Mouse (Mus musculus) brain, embryonic 14.5 days (tissue): ENCODE data around the gene Zcchc9. TPM values are rescaled to one million over a fixed set of nuclear protein-coding genes. Genes with fewer than 3 reads are reported as not detected.

ENCODE experiments used
- DNase-seq: peaks from one replicate; pipeline ENCODE4 v3.0.0-alpha.2; 2011; ENCODE audit warnings: low read depth
- CTCF ChIP-seq: fragments of 200-500 bp; IDR thresholded peaks from 2 replicates; pipeline ENCODE4 v1.5.1; 2012; ENCODE audit warnings: inconsistent platforms, mild to moderate bottlenecking, moderate library complexity, borderline replicate concordance; ENCODE audit not compliant: insufficient read depth, insufficient read length; ENCODE audit errors: extremely low read depth
- POLR2A ChIP-seq: fragments of 200-500 bp; IDR thresholded peaks from 2 replicates; pipeline ENCODE4 v1.6.1; 2012; ENCODE audit warnings: mild to moderate bottlenecking, inconsistent platforms, borderline replicate concordance; ENCODE audit not compliant: poor library complexity, insufficient read depth, insufficient read length, severe bottlenecking; ENCODE audit errors: extremely low read depth
- polyA plus RNA-seq: library from polyadenylated mRNA; depleted of rRNA; stranded (reverse); fragments of >200 nt; gene quantifications from 2 replicates; pipeline ENCODE4 v1.2.3, GENCODE M21; 2012; rRNA removed

Gene Zcchc9
- polyA plus RNA-seq, 1 experiment = 22.9 TPM

DNA sequence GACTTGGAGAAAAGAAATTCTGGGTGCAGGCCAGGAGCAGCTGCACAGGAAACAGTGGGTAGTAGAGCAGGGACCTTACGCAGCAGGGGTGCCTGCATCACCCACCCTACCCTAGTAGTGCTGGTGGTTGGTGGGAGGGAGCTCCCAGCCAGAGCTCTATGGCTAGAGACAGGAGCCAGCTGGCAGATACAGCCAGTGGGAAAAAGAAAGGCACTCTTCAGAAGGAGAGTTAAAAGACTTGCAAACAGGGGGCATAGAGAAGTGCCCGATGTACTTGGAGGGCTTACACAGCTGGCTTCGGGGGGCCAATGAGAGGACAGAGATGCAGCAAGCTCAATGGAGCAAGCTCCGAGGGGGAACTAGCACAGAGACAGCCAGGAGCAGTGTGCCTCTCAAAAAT is 53.8 kb downstream of the Zcchc9 start:
- peak; percentile 21 for DNase-seq
- TF ChIP-seq POLR2A (no peak), CTCF (no peak)

DNA sequence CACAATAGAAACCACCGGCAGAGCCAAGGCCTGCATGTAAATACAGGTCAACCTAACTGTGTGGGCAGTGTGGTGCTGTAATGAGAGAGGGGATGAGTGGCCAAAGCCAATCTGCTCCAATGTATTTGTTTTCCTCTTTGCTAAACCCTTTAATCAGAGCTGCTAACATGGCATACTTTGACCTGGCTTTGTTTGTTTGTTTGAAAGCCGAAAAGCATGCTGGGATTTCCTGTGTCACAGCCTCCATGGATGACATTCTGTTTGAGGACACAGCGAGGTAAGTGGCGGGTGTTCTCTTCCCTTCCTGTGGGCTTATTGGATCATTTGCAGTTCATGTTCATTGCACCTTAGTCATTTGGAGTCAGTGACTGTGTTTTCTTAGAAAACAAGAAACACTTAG is 57.5 kb downstream of the Zcchc9 start:
- TF ChIP-seq CTCF = no peak
- no peak for DNase-seq

DNA sequence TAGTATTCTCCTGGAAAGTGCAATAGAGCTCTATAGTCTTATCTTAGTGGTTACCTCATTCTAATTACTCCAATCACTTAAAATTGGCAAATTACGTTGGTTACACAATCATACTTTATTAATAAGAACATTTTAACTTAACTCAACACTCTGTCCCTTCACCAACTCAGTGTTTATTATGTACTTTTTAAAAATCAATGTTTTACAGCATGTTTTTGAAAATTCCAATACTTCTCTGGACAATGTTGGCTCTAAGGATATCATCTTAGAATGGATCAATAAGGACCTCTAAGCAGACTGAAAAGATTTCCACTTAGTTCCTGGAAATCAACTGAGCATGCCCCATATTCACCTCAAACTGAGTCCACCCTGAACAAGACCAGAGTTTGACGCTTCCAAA is 59.1 kb downstream of the Zcchc9 start:
- TF ChIP-seq POLR2A (no peak), CTCF (no peak)
- no peak for DNase-seq

Other genes starting within 250 kb of the Zcchc9 start
- gene Acot12, start 66.2 kb downstream of the Zcchc9 start, polyA plus RNA-seq = 0.11 TPM in 2 replicates
- 0.05 and 0.15 TPM in 2 replicates for gene Ckmt2, start 69.2 kb upstream of the Zcchc9 start, polyA plus RNA-seq